Mouse (Mus musculus) hindbrain, embryonic 14.5 days (tissue): ENCODE results near the gene Coq2. TPM values are rescaled to one million over a fixed set of nuclear protein-coding genes. Genes with fewer than 3 reads are reported as not detected.

Source experiments
- ATAC-seq: fragments of 200-750 bp; cut with Nextera tagmentation; 2 replicates; pipeline ENCODE4 v1.8.0; 2017; ENCODE audit warnings: moderate number of reproducible peaks, mild to moderate bottlenecking, moderate TSS enrichment, moderate library complexity; ENCODE audit not compliant: low FRiP score
- DNase-seq: peaks from one replicate; pipeline ENCODE4 v3.0.0-alpha.2; 2015; ENCODE audit warnings: low spot score
- H3K27ac ChIP-seq: fragments of 300-500 bp; sonication (generic); 2 replicates; pipeline ENCODE4 v1.5.1; 2014; ENCODE audit warnings: mild to moderate bottlenecking, moderate library complexity
- H3K27me3 ChIP-seq: fragments of 300-500 bp; sonication (generic); 2 replicates; pipeline ENCODE4 v1.6.1; 2014; ENCODE audit warnings: mild to moderate bottlenecking, low read length, mixed read lengths; ENCODE audit not compliant: control insufficient read depth, insufficient read depth
- H3K36me3 ChIP-seq: fragments of 300-500 bp; sonication (generic); replicated peaks from 2 replicates; pipeline ENCODE4 v1.6.1; 2014; ENCODE audit not compliant: control insufficient read depth, insufficient read depth
- H3K4me1 ChIP-seq: fragments of 300-500 bp; sonication (generic); replicated peaks from 2 replicates; pipeline ENCODE4 v1.6.1; 2014; ENCODE audit warnings: antibody characterized with exemption, low read length, mixed read lengths; ENCODE audit not compliant: control insufficient read depth, insufficient read depth
- H3K4me2 ChIP-seq: fragments of 300-500 bp; sonication (generic); replicated peaks from 2 replicates; pipeline ENCODE4 v1.6.1; 2014; ENCODE audit warnings: mild to moderate bottlenecking, moderate library complexity
- H3K4me3 ChIP-seq: fragments of 300-500 bp; sonication (generic); replicated peaks from 2 replicates; pipeline ENCODE4 v1.5.1; 2014; ENCODE audit warnings: mild to moderate bottlenecking, low read length
- H3K9ac ChIP-seq: fragments of 300-500 bp; sonication (generic); 2 replicates; pipeline ENCODE4 v1.6.1; 2014
- H3K9me3 ChIP-seq: fragments of 300-500 bp; sonication (generic); 2 replicates; pipeline ENCODE4 v1.6.1; 2016; ENCODE audit warnings: low read length; ENCODE audit not compliant: control insufficient read depth
- WGBS: fragments of 180-500 bp; shearing (Covaris S2); extraction: QIAGEN DNeasy Blood & Tissue Kit; methylation state at CpG from one replicate; pipeline ENCODE4 v1.1.7; 2014; 5-methylcytosine and 5-hydroxymethylcytosine counted together
- polyA plus RNA-seq: library from polyadenylated mRNA; unstranded; fragments of >200 nt; fragmentation: Nextera tagmentation; extraction: Ambion mirVana; gene quantifications from 2 replicates; pipeline ENCODE4 v1.2.1, GENCODE M21; 2014

Gene Coq2
- polyA plus RNA-seq, 1 experiment from 2014 or later = 58.3 TPM

GRCm38 (mm10) chr5:100613896-100614768 lies 60.8 kb downstream of the Coq2 start:
- Histone ChIP-seq H3K4me2 (no peak overlapping the region), H3K27ac (no peak overlapping the region), H3K4me1 (no peaks in the 10 kb centered on the region), H3K36me3 (no peaks in the 10 kb centered on the region), H3K9ac (no peak overlapping the region), H3K9me3 (no peaks in the 10 kb centered on the region), H3K27me3 (no peaks in the 10 kb centered on the region), H3K4me3 (no peak overlapping the region)
- WGBS = 87% methylated on average over 17 of the region's 17 CpGs
- no peak for ATAC-seq
- no peak for DNase-seq

- Histone ChIP-seq H3K4me2 (no peak overlapping the region), H3K36me3 (no peaks in the 10 kb centered on the region), H3K9me3 (no peaks in the 10 kb centered on the region), H3K4me3 (no peak overlapping the region), H3K27me3 (no peaks in the 10 kb centered on the region), H3K27ac (no peak overlapping the region), H3K9ac (no peak overlapping the region), H3K4me1 (no peaks in the 10 kb centered on the region)
- 87% methylated on average over 9 of the region's 9 CpGs for WGBS
- DNase-seq (no peak), ATAC-seq (no peak)
Measured at GRCm38 (mm10) chr5:100607868-100608267, 67.1 kb downstream of the Coq2 start.

GRCm38 (mm10) chr5:100607090-100607762 lies 67.7 kb downstream of the Coq2 start:
- H3K9ac ChIP-seq = no peak overlapping the region
- no peaks in the 10 kb centered on the region for H3K9me3 ChIP-seq
- no peaks in the 10 kb centered on the region for H3K27me3 ChIP-seq

GRCm38 (mm10) chr5:100605828-100606229 lies 69.1 kb downstream of the Coq2 start:
- Histone ChIP-seq H3K4me2 (0 out of 2 replicates have a peak overlapping the region, but pooled peaks have one; percentile 13), H3K27me3 (no peaks in the 10 kb centered on the region), H3K4me3 (no peak overlapping the region), H3K27ac (no peak overlapping the region), H3K36me3 (no peaks in the 10 kb centered on the region), H3K9ac (no peak overlapping the region), H3K4me1 (no peaks in the 10 kb centered on the region), H3K9me3 (no peaks in the 10 kb centered on the region)
- DNase-seq (peak; percentile 29), ATAC-seq (no peak)
- 64% methylated on average over 9 of the region's 9 CpGs for WGBS

More at GRCm38 (mm10) chr5:100607090-100607762, 67.7 kb downstream of the Coq2 start:
- no peak overlapping the region for H3K27ac ChIP-seq
- DNase-seq (no peak), ATAC-seq (no peak)
- H3K4me2 ChIP-seq = no peak overlapping the region
- H3K4me1 ChIP-seq = no peaks in the 10 kb centered on the region
- WGBS = 72% methylated on average over 4 of the region's 4 CpGs
- H3K4me3 ChIP-seq = no peak overlapping the region
- no peaks in the 10 kb centered on the region for H3K36me3 ChIP-seq

Other genes with a start within 250 kb of the Coq2 start
- 9.0 and 9.9 TPM in 2 replicates for gene Lin54, start 174.5 kb downstream of the Coq2 start, polyA plus RNA-seq
- 189 and 190 TPM in 2 replicates for gene Cops4, start 156.8 kb downstream of the Coq2 start, polyA plus RNA-seq
- 0.60 and 1.4 TPM in 2 replicates for gene Plac8, start 102.9 kb downstream of the Coq2 start, polyA plus RNA-seq
- gene Hpse, start 44.6 kb upstream of the Coq2 start, polyA plus RNA-seq = 0.41 and 0.65 TPM in 2 replicates
- gene Helq, start 123.5 kb upstream of the Coq2 start, polyA plus RNA-seq = 20.1 and 23.8 TPM in 2 replicates
- gene Mrps18c, start 123.5 kb upstream of the Coq2 start, polyA plus RNA-seq = 142 and 160 TPM in 2 replicates
- gene Abraxas1, start 145.8 kb upstream of the Coq2 start, polyA plus RNA-seq = 11.4 and 14.9 TPM in 2 replicates
- 1.4 and 1.9 TPM in 2 replicates for gene Gpat3, start 170.6 kb upstream of the Coq2 start, polyA plus RNA-seq